Mouse (Mus musculus): Measurements from ENCODE around the gene Ddx21. TPM values are rescaled to one million over a fixed set of nuclear protein-coding genes. Genes with fewer than 3 reads are reported as not detected.

Ddx21 gene
- polyA plus RNA-seq, 1 experiment = 11.6 TPM

Other genes with a start within 250 kb of the Ddx21 start
- gene Hk1, start 222.4 kb downstream of the Ddx21 start, polyA plus RNA-seq (2012; rRNA removed) = 9.7 and 10.5 TPM in 2 replicates
- 60.3 and 131 TPM in 2 replicates for gene Hkdc1, start 179.8 kb downstream of the Ddx21 start, polyA plus RNA-seq (2012; rRNA removed)
- gene 4930507D05Rik, start 152.8 kb downstream of the Ddx21 start, polyA plus RNA-seq (2012; rRNA removed) = 0.06 TPM in 1 of 2 replicates, not detected in the other
- gene Supv3l1, start 152.5 kb downstream of the Ddx21 start, polyA plus RNA-seq (2012; rRNA removed) = 18.4 and 22.0 TPM in 2 replicates
- gene Vps26a, start 115.5 kb downstream of the Ddx21 start, polyA plus RNA-seq (2012; rRNA removed) = 12.2 and 13.0 TPM in 2 replicates
- gene Srgn, start 74.8 kb downstream of the Ddx21 start, polyA plus RNA-seq (2012; rRNA removed) = 19.5 and 27.3 TPM in 2 replicates
- gene Kif1bp, start 23.8 kb downstream of the Ddx21 start, polyA plus RNA-seq (2012; rRNA removed) = 8.8 and 12.1 TPM in 2 replicates
- 7.9 and 10.2 TPM in 2 replicates for gene Ddx50, start 48.9 kb upstream of the Ddx21 start, polyA plus RNA-seq (2012; rRNA removed)
- gene Stox1, start 123.8 kb upstream of the Ddx21 start, polyA plus RNA-seq (2012; rRNA removed) = 0.11 and 0.15 TPM in 2 replicates
- gene Ccar1, start 190.0 kb upstream of the Ddx21 start, polyA plus RNA-seq (2012; rRNA removed) = 29.9 and 80.4 TPM in 2 replicates